Mouse (Mus musculus) kidney, postnatal 25 days (tissue): ENCODE data around the gene Vps37c.

Source experiments
- DNase-seq, 2 experiments: peaks; one replicate each; pipeline ENCODE4 v3.0.0; 2021; ENCODE audit warnings: mixed read lengths in 2 of 2

The Vps37c gene

GRCm38 (mm10) chr19:10742565-10742964 is 54.0 kb downstream of the Vps37c start:
- no peak for DNase-seq

GRCm38 (mm10) chr19:10747182-10747581 is 58.6 kb downstream of the Vps37c start:
- no peak for DNase-seq

DNA sequence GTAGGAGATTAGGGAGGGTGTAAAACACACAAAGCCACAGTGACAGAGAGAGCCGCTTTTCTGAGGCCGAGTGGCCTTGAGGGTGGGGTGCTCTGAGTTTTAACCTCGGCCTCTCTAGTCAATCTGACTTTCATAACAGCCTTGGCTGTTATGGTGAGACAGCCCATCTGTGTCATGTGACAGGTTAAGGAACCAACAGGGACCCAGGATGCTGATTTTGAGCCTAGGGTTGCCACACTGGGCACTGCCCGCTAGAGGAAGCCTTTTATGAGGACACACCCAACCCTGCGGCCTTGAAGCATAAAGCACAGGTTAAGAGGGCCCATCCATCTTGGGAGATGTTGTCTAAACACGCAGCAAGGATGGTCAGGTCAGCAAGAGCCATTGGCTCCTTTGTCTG is 59.2 kb downstream of the Vps37c start:
- DNase-seq = no peak

GRCm38 (mm10) chr19:10748401-10749102 is 60.0 kb downstream of the Vps37c start:
- DNase-seq = no peak

DNA sequence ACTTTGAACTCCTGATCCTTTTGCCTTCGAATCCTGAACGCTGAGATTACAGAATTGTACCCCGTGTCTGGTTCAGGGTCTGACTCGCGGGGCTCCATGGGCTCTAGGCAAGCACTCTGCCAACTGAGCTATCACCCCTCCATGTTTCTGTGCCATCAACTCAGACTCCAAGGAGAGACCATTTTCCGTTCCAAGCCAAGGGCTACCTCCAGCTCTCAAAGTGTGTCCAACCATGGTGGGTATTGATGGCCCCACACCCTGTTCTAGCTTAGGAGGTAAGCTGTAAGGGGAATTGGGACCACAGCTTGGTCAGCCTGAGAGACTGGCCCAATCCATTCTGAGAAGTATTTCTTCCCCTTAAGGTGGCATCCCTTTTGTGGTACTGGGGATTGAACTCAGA is 60.8 kb downstream of the Vps37c start:
- DNase-seq = no peak

DNA sequence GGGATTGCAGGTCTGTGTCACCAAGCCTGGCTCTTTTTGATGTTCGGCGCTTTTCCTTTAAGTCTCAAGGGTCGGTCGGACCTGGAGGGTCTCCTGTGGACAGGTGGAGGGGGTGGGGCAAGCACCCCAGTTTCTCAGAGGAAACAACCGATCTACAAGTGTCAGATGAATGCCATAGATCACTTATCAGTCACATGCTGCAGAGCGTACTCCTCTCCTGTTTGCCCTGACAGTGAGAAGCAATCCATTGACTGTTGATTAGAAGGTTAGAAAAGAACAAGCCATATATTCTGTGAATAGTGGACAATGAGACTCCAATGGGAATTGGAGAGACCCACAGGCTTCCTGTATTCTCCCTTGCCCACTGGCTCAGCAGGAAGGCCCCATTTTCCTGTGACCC is 61.6 kb downstream of the Vps37c start:
- no peak for DNase-seq

DNA sequence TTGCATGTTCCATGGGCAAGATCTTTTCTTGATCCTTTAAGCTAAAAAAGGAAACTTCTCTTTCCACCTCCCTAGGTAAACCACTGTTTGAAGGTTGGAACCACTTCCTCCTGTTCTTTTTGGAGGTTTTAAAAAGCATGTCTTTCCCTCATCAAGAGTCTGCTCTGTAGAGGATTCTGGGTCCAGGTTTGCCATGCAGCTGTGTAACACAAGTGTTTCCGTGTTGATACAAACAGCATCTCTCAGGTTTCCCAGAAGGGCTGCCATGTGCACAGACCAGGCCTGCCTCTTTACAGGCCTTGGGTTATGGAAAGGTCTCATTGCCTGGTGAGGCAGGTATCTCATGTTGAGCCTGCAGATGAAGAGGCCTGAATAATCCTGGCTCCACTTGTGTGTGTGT is 63.1 kb downstream of the Vps37c start:
- no peak for DNase-seq

- DNase-seq = no peak
Measured at GRCm38 (mm10) chr19:10752106-10752505, 63.6 kb downstream of the Vps37c start.

DNA sequence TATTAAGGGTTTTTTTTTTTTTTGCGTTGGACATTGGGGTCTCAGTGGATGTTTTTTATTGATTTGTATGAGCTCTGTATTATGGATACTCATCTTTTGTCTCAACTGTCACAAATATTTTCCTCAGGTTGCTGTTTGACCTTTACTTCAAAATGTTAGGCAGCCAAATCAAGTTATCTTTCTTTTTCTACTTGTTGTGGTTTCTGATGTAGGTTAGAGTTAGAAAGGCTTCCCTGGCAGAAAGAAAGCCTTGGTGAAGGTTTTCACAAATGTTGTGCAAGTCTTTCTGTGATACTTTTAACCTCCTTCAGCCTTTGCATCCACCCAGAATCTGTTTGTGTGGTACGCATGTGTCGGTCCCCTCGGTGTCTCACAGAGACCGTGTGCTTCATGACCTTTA is 64.1 kb downstream of the Vps37c start:
- DNase-seq = no peak

DNA sequence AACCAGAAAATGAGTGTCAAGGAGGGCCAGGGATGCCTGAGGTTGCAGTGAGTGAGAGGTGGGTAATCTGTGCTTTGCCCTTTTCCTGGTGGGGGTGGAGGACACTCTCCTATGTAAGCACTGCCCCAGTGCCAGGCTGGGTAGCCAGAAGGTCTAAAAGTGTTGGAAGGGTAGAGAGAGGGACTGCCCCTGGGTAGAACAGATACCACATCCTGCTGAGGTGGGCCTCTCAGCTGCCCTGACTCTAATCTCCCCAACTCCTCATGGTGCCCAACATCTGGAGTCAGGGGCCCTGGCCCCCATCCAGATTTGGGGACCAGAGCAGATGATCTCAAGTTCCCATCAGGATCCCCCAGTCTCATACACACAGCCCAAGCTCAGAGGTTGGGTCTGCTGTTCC is 68.6 kb downstream of the Vps37c start:
- DNase-seq = no peak

DNA sequence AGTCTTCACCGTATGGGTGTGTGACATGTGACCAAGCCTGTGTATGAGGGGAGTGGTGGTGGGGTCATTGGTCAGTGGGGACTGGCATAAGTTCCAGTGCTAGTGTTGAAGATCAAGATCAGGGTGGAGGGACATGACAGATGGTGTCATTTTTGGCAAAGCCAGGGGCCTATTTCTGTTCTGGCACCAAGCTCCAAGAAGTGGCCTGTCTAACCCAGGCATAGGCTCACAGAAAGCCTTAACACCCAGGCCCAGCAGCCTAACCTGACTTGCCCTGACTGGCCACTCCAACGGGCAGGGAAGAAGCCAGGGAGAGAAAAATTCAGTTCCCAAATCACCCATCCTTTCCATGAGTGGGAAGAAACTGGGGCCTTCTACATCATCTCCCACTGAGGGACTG is 69.0 kb downstream of the Vps37c start:
- DNase-seq = no peak

- no peak for DNase-seq
Measured at GRCm38 (mm10) chr19:10758708-10759107, 70.2 kb downstream of the Vps37c start.

DNA sequence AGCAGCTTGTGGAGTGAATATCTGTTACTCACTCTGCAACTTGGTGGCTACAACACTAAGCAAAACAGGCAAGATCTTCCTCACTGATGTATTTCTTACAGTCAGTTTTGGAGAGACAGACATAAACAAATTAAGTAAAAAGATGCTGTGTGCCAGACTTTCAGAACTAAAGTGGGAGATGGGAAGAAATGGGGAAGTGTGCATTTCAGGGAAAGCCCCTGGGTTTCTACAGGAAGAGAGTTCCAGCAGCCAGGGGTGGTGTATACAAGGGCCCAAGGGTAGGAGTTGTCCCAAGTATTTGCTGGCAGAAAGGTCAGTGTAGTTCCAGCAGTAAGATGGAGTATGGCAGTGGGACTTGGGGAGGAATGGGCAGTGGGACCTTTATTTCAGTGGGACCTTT is 71.0 kb downstream of the Vps37c start:
- no peak for DNase-seq

GRCm38 (mm10) chr19:10759983-10760831 is 71.7 kb downstream of the Vps37c start:
- peak in 1 of 2 experiments; percentile 13 for DNase-seq

DNA sequence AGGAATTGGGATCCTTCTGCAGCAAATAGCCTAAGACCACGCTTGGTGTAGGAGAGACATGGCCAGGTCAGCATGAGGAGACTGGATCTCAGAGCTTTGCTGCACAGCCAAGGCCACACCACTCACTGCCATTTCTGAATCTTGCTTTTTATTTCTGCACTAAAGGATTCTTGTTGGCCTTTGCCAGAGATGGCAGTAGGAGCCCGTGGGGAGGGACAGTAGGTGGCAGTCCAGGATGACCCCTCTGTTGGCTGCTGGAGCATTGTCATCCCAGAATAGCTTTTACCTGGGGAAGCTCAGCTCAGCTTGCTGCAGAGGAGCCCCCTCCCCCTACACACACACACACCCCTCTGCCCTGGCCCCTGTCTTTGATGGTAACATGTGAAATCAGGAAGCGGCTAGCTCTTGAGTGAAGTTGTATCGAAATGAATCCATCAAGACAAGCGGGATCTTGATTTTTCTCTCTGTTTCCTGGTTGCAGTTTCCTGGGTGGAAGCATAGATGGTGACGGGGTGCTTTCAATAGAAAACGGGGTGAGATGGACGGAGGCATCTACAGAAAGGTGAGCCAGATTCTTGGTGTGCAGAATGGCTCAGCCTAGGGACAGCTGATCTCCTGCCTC is 73.4 kb downstream of the Vps37c start:
- no peak for DNase-seq

DNA sequence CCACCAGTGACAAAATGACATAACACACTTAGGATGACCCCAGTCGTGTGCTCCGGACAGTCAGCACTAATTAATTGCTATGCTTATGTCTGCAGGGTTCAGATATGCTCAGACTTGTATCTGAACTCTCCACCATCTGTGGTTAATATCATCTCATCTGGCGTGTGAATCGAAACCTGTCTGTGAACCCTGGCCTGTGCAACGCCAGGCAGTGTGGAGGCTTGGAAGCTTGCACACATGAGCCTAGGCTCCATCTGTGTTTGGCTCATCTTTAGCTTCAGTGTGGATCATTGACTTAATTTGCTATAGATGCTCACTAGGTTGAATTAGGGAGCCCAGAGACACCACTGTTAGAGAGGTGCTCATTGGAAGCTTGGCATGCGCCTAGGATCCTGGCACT is 73.9 kb downstream of the Vps37c start:
- no peak for DNase-seq

DNA sequence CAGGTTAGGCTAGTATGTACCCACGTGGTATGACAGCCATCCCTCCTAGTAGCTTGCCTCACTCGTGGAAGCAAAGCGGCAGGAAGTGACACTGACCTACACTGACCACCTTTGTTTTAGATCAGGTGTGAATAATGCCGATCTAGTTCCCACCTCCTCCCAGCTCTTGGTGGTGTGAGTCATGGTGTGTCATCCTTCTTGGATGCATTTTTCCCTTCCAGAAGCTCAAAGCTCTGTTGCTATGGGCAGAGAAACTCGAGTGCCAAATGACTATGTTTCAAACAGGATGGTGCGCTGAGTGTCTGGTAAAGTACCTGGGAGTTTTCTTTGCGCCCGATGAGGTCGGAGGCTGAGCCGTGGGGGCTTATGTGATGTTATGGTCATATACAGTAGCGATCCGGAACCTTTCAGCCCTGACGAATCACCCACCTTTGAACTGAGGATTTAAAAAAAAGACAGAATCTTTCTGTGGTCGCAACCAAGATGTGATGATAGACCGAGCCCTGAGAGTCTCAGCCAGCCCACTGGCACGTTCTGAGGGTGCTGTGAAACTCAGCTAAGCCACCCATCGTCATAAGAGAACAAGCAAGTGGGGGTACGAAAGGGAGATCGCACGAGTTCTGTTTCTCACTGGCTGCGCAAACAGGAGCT is 75.0 kb downstream of the Vps37c start:
- no peak for DNase-seq
